Mouse (Mus musculus): ENCODE results near the gene Naaladl2.
"Not testable (repeated sequence)": the region's sequence is repeated elsewhere in the genome, so short reads cannot be mapped to it uniquely, and the experiment has no call there.

Gene Naaladl2

GRCm38 (mm10) chr3:24432761-24433160 lies 711.3 kb downstream of the Naaladl2 start:
- Histone ChIP-seq H3K36me3 (ENCODE audit: control insufficient read depth, insufficient read depth, low read length, poor library complexity, severe bottlenecking) (no peaks in the 10 kb centered on the region), H3K27me3 (ENCODE audit: control insufficient read depth, insufficient read depth, low read length, poor library complexity, severe bottlenecking) (no peaks in the 10 kb centered on the region)
- no peak for DNase-seq (ENCODE audit: low read depth, low spot score)

DNA sequence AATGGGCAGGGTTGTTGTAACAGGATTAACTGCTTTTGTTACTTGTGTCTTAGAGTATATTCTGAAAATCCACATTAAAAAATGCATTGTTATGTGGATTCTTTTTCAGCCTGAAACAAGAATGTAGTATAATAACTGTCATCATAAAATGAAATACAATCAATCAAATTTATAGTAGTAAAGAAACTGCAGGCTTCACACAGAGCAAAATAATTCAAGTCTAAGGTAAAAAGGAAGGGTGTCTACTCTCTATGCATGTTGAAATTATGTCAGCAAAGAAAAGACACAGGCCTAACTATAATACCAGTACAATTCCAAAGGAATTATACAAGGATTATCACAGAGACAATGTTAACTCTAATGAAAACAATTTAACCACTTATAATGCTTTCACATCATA lies 752.3 kb downstream of the Naaladl2 start:
- H3K27me3 ChIP-seq (ENCODE audit: control insufficient read depth, insufficient read depth, low read length, poor library complexity, severe bottlenecking) = no peaks in the 10 kb centered on the region
- DNase-seq (ENCODE audit: low read depth, low spot score) = no peak
- no peaks in the 10 kb centered on the region for H3K36me3 ChIP-seq (ENCODE audit: control insufficient read depth, insufficient read depth, low read length, poor library complexity, severe bottlenecking)

DNA sequence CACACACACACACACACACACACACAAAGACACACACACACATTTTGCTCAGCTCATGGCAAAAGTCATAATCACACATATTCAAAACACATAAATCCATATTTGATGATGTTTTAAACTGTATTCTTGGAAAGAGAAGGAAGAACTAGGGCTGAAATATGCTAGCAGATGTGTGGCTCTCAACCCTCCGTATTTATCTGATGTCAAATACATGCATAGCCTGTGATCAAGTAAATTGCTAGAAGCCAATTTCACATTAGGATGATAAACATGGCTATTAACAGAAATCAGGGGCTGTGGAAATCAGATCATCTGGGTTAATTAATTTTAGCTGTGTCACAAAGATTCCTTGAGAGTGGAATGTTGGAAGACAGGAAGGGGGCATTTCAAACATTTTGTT lies 752.8 kb downstream of the Naaladl2 start:
- H3K36me3 ChIP-seq (ENCODE audit: control insufficient read depth, insufficient read depth, low read length, poor library complexity, severe bottlenecking) = no peaks in the 10 kb centered on the region
- H3K27me3 ChIP-seq (ENCODE audit: control insufficient read depth, insufficient read depth, low read length, poor library complexity, severe bottlenecking) = no peaks in the 10 kb centered on the region
- DNase-seq (ENCODE audit: low read depth, low spot score) = no peak

- H3K36me3 ChIP-seq (ENCODE audit: control insufficient read depth, insufficient read depth, low read length, poor library complexity, severe bottlenecking) = no peaks in the 10 kb centered on the region
- H3K27me3 ChIP-seq (ENCODE audit: control insufficient read depth, insufficient read depth, low read length, poor library complexity, severe bottlenecking) = no peaks in the 10 kb centered on the region
- DNase-seq (ENCODE audit: low read depth, low spot score) = no peak
These were observed 789.1 kb downstream of the Naaladl2 start for GRCm38 (mm10) chr3:24355010-24355409.

DNA sequence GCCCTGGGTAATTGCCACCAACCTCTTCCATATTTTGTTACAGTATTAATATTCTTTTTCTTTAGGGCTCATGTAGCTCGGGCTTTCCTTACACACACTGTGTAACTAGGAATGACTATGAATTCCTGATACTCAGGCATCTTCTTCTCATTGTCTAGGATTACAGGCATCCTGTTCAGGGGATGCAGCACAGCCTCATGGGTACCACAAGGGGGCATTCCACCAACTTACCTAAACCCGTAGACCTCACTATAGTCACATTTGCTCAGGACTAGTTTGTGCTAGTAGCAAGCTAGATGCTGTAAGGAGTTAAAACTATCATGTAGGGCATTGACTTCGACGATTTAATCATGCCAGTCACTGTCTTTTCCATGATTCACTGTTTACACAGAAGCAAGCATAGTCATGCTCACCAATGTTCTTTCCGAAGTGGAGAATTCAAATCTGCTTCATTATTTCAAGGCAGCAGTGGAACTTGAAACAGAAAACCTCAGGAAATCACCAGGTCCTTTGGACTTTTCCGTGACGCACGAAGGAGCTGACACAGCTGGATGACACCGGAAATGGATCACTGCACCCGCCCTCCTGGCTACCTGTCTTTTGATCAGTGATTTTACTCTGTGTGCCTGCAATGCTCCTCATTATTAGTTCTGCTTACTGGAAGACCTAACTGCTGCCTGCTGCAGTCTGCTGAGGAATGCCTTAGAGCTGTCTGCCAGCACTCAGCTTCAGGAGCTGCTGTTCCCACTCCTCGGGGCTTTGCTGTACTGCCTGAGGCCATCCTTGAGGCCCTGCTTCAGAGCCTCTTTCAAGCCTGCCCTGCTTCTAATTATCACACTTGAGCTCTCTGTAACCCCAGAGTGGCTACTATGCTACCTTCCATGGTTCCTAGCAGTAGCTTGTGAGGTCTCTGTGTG lies 822.3 kb downstream of the Naaladl2 start:
- DNase-seq (ENCODE audit: low read depth, low spot score) = no peak
- H3K36me3 ChIP-seq (ENCODE audit: control insufficient read depth, insufficient read depth, low read length, poor library complexity, severe bottlenecking) = no peaks in the 10 kb centered on the region
- H3K27me3 ChIP-seq (ENCODE audit: control insufficient read depth, insufficient read depth, low read length, poor library complexity, severe bottlenecking) = no peaks in the 10 kb centered on the region

GRCm38 (mm10) chr3:24314658-24315297 lies 829.3 kb downstream of the Naaladl2 start:
- DNase-seq (ENCODE audit: low read depth, low spot score) = no peak
- H3K36me3 ChIP-seq (ENCODE audit: control insufficient read depth, insufficient read depth, low read length, poor library complexity, severe bottlenecking) = no peaks in the 10 kb centered on the region
- H3K27me3 ChIP-seq (ENCODE audit: control insufficient read depth, insufficient read depth, low read length, poor library complexity, severe bottlenecking) = no peaks in the 10 kb centered on the region

DNA sequence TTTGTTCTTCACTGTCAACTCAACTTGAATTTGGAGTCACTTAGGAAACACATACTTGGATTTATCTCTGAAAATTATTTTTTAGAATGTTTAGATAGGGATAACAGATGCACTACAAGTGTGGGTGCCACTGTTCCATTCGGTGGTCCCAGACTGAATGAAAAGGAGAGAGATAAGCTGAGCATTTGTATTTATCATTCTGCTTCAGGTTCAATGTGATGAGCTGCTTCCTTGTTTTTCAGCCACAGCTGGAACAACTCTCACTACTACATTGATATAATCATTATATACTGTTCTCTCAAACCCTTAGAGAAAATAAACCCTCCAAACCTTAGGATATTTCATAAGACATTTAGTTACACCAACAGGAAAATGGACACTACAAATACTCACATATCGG lies 918.6 kb downstream of the Naaladl2 start:
- DNase-seq (ENCODE audit: low read depth, low spot score) = no peak
- no peaks in the 10 kb centered on the region for H3K27me3 ChIP-seq (ENCODE audit: control insufficient read depth, insufficient read depth, low read length, poor library complexity, severe bottlenecking)
- H3K36me3 ChIP-seq (ENCODE audit: control insufficient read depth, insufficient read depth, low read length, poor library complexity, severe bottlenecking) = no peaks in the 10 kb centered on the region

- Histone ChIP-seq H3K27me3 (ENCODE audit: control insufficient read depth, insufficient read depth, low read length, poor library complexity, severe bottlenecking) (no peaks in the 10 kb centered on the region), H3K36me3 (ENCODE audit: control insufficient read depth, insufficient read depth, low read length, poor library complexity, severe bottlenecking) (no peaks in the 10 kb centered on the region)
- no peak for DNase-seq (ENCODE audit: low read depth, low spot score)
These were observed 926.6 kb downstream of the Naaladl2 start for GRCm38 (mm10) chr3:24217476-24217875.

- H3K36me3 ChIP-seq (ENCODE audit: control insufficient read depth, insufficient read depth, low read length, poor library complexity, severe bottlenecking) = no peaks in the 10 kb centered on the region
- no peak for DNase-seq (ENCODE audit: low read depth, low spot score)
- no peaks in the 10 kb centered on the region for H3K27me3 ChIP-seq (ENCODE audit: control insufficient read depth, insufficient read depth, low read length, poor library complexity, severe bottlenecking)
These were observed 977.5 kb downstream of the Naaladl2 start for GRCm38 (mm10) chr3:24166531-24166930.

DNA sequence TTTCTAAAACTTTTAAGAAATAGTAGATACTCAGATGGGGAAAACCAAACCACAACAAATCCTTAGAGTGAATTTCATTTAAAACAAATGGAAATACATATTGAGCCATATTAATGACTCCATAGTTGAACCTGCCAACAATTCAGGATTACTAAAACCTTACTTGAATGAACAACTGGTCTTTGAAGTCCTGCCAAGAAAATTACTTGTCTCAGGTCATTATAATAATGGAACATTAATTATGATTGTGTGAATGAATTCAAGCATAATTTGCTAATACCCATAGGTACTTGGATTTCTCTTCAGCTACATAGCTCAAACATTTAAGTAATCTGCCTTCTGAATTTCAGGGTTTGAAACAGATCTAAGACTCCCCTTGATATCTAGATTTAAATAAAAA lies 980.1 kb downstream of the Naaladl2 start:
- Histone ChIP-seq H3K27me3 (ENCODE audit: control insufficient read depth, insufficient read depth, low read length, poor library complexity, severe bottlenecking) (no peaks in the 10 kb centered on the region), H3K36me3 (ENCODE audit: control insufficient read depth, insufficient read depth, low read length, poor library complexity, severe bottlenecking) (no peaks in the 10 kb centered on the region)
- DNase-seq (ENCODE audit: low read depth, low spot score) = no peak

GRCm38 (mm10) chr3:24151086-24151815 lies 992.8 kb downstream of the Naaladl2 start:
- H3K27me3 ChIP-seq (ENCODE audit: control insufficient read depth, insufficient read depth, low read length, poor library complexity, severe bottlenecking); H3K36me3 ChIP-seq (ENCODE audit: control insufficient read depth, insufficient read depth, low read length, poor library complexity, severe bottlenecking); DNase-seq (ENCODE audit: low read depth, low spot score): not testable (repeated sequence)

DNA sequence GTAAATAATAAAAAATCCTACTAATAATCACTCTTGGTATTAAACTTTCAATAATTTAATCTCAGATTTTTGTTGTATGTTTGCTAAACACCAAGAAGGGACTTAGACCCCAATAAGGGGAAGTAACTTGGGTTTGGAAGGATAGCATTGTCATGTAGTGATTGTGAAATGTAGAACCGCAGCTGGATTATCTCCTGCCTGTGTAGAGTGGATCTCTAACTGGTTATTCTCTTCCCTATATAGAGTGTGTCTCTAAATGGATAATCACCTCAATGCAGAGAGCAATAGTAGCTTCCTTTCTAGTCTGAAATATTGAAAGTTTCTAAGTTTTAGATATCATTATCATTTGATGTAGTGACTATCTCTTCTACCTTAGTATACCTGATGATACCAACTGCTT lies 1001.3 kb downstream of the Naaladl2 start:
- Histone ChIP-seq H3K36me3 (ENCODE audit: control insufficient read depth, insufficient read depth, low read length, poor library complexity, severe bottlenecking) (no peaks in the 10 kb centered on the region), H3K27me3 (ENCODE audit: control insufficient read depth, insufficient read depth, low read length, poor library complexity, severe bottlenecking) (no peaks in the 10 kb centered on the region)
- no peak for DNase-seq (ENCODE audit: low read depth, low spot score)

DNA sequence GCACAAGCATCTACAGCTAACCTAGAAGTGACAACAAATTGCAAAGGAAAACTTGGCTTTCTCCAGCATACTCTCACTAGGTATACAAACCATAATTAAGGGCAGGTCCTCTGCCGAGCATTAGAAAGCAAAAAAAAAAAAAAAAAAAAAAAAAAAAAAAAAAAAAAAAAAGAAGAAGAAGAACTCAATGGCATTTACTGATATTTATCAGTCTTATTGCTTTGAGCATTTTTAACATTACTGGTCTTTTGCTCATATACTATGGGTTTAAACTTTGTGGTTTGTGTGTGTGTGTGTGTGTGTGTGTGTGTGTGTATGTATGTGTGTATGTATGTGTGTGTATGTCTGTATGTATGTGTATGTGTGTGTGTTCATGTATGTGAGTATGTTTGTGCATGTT lies 1006.1 kb downstream of the Naaladl2 start:
- Histone ChIP-seq H3K36me3 (ENCODE audit: control insufficient read depth, insufficient read depth, low read length, poor library complexity, severe bottlenecking) (no peaks in the 10 kb centered on the region), H3K27me3 (ENCODE audit: control insufficient read depth, insufficient read depth, low read length, poor library complexity, severe bottlenecking) (no peaks in the 10 kb centered on the region)
- DNase-seq (ENCODE audit: low read depth, low spot score) = no peak

DNA sequence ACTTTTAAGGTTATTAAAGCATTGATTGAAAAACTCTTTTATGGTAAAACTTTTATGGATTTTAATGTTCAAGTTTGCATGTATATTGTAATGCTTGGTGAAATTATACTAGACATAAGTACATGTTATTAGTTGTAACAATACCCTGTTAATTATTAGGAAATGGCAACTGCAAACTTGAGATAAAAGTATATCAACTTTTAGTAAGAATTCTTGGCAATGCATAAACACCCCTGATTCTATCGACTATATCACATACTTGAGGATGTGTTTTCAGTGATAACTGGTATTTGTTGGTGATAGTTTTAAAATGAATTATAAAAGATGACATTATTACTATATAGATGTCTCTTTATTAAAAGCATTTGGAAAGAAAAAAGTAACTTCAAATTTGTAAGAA lies 1017.9 kb downstream of the Naaladl2 start:
- DNase-seq (ENCODE audit: low read depth, low spot score) = no peak
- H3K36me3 ChIP-seq (ENCODE audit: control insufficient read depth, insufficient read depth, low read length, poor library complexity, severe bottlenecking) = no peaks in the 10 kb centered on the region
- no peaks in the 10 kb centered on the region for H3K27me3 ChIP-seq (ENCODE audit: control insufficient read depth, insufficient read depth, low read length, poor library complexity, severe bottlenecking)

DNA sequence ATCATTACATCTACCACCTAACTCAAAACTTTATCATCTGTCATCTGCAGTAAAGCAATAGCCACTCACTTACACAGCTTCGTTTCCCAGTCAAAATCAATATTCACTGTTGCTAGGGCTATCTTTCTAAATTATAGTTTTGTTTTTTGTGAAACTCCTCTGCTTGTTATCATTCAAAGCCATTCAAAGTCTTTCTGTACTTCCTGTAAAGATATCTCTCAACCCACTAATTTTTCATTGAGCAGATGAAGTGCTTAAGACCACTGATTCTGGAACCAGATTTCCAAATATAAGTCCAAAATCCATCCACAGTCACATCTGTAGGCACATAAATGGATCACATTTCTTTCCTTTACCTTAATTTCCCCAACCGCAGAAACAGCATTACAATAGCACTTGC lies 1020.0 kb downstream of the Naaladl2 start:
- no peak for DNase-seq (ENCODE audit: low read depth, low spot score)
- H3K27me3 ChIP-seq (ENCODE audit: control insufficient read depth, insufficient read depth, low read length, poor library complexity, severe bottlenecking) = no peaks in the 10 kb centered on the region
- H3K36me3 ChIP-seq (ENCODE audit: control insufficient read depth, insufficient read depth, low read length, poor library complexity, severe bottlenecking) = no peaks in the 10 kb centered on the region
